Mouse (Mus musculus) T-helper 1 cell (primary cell): ENCODE measurements around the gene Gpa33.

Experiments
- in situ Hi-C: fragments of 300-600 bp; cut with MboI, MseI; formaldehyde crosslinking; loops from one replicate; pipeline ENCODE4 v1.15.1; 2025; ENCODE audit warnings: high pct_unique_total_duplicates

Gpa33 gene

GRCm38 (mm10) chr1:166160569-166161445 lies 30.8 kb downstream of the Gpa33 start:
- in situ Hi-C loops = no loop called here

DNA sequence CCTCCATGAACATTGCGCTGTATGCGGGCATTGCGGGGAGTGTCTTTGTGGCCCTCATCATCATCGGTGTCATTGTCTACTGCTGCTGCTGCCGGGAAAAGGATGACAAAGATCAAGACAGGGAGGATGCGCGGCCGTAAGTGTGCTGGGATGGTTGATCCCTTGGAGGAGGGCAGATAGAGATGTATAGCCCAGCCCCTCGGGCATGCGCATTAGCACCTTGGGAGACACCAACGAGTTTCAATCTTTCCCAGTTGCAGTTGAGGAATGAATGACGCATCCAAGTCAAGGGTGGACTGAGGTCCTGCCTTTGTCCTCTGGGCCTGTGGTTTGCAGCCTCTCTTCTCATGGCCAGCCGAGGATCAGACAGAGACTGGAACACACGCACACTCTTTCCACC lies 34.5 kb downstream of the Gpa33 start:
- in situ Hi-C loops = no loop called here

GRCm38 (mm10) chr1:166165159-166165558 lies 35.1 kb downstream of the Gpa33 start:
- in situ Hi-C loops = loop anchor here (5.0 kb wide), 1 partner anchor 157 kb away; no protein-coding TSS in a partner anchor

DNA sequence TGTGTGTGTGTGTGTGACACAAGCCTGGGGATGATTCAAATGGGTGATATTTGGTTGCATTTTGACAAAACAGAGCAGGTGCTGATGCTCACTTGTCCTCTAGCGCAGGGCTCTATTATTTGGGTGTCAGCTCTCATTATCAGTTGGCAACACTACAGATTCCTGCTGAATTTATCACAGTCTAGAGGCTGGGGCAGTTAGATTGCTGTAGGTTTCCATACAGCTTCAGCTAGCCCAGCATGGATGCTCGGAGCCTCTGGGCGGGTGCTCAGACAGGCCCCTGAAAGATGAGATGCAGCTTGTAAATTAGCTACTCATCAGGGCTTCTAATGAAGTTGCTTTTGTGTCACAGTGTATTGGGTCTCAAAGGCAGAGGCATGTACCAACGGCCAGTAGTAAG lies 37.4 kb downstream of the Gpa33 start:
- in situ Hi-C loops = loop anchor here (5.0 kb wide), 1 partner anchor 155 kb away; no protein-coding TSS in a partner anchor

DNA sequence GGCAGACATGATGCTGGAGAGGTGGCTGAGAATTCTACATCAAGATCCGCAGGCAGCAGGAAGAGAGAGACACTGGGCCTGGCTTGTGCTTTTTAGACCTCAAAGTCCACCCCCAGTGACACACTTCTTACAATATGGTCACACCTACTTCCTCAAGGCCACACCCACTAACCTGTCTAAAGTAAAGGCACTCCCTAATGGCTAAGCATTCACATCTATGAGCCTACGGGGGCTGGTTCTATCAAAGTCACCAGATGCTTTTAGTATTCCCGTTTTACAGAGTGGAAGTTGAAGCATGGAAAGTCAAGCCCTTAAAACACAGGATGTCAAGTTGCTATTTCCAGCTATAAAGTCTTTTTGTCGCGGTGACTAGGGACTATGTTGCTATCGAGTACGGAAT lies 38.0 kb downstream of the Gpa33 start:
- in situ Hi-C loops = loop anchor here (5.0 kb wide), 1 partner anchor 154 kb away; no protein-coding TSS in a partner anchor

DNA sequence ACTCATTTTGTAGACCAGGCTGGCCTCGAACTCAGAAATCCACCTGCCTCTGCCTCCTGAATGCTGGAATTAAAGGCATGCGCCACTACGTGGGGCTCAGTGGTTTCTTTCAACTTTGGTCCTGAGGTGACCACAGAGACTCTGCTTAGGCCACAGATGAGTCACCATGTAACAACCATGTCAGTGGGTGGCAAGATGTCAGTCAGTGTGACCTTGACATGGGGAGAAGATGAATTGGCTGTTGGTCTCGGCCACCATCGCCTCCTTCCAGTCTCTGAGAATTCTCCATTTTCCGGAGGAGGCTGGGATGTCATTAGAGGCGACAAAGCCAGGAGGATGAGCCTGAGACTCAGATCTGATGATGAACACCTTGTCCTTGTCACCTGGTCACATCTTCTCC lies 39.7 kb downstream of the Gpa33 start:
- in situ Hi-C loops = loop anchor here (5.0 kb wide), 1 partner anchor 153 kb away; no protein-coding TSS in a partner anchor

DNA sequence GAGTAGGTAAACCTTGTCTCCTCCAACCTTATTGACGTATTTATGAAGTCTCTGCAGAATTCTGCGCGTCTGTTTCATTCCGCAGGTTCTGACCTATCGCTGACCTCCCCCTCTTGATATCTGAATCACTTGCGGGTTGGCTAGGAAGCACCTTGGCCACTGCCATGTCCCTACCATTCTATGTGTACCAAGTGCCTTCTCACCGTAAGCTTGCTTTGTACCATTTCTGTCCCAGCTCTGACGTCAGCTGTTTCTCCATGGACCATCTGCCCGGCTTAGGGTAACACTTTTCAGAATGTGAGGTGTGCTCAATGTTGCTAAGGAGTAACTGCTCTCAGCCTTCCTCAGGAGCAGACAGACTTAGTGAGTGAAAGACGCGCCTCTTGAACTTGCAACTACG lies 40.8 kb downstream of the Gpa33 start:
- in situ Hi-C loops = no loop called here

- in situ Hi-C loops = no loop called here
Observed at GRCm38 (mm10) chr1:166172992-166173391, 43.0 kb downstream of the Gpa33 start.

DNA sequence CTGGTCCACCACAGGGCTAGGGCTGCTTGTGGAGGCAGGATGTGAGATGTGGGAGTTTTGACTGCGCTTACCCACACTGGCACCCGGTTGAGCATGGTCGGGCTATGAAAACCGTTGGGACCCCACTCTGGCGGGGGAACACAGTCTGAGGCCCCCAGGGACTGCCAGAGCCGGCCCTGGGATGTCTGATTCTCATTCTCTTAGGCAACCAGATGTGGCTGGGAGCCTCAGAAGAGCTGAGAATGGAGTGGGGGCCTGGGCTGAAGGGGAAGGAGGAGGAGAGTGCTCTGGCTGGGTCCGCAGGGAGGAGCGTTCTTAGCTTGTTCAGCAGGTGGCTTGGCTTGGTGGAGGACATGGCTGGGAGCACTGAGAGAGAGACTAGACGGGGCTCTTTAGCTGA lies 43.6 kb downstream of the Gpa33 start:
- in situ Hi-C loops = no loop called here

DNA sequence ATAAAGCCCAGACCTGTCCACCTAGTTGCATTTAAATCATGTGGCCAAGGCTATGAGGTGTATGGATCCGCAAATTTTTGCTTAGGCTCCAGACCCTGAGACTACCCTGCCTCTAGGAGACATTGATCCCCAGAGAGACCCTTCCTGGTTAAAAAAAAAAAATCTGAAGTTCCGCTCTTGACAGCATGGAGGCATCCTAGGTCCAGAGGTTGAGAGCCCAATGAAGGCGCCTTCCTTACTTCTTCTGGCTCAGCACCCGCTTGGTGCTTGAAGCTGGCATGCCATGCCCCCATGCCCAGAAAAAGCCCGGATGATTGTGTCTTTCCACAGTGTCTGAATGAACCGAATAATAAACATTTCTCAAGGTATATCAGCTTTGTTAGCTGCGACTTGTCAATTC lies 51.5 kb downstream of the Gpa33 start:
- in situ Hi-C loops = no loop called here

GRCm38 (mm10) chr1:166182952-166183627 lies 53.1 kb downstream of the Gpa33 start:
- in situ Hi-C loops = no loop called here

- in situ Hi-C loops = no loop called here
Observed at GRCm38 (mm10) chr1:166184391-166185229, 54.6 kb downstream of the Gpa33 start.

DNA sequence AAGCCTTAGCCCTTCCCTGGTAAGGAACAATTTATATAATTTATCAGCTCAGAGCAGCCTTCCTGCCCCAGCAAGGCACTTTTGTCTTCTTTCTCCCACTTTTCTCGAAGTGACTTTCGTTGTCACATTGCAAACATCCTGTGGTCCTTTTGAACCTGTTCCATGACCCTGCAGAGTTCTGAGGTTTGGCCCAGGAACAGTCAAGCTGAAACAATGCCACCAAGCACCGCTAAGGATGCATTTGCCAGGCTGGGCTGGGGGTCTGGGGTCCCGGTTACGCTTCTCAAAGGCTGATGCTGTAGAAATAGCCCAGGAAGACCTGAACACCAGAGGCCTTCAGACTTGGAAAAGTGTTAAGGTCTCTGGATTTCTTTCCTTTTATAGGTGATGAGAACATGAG lies 55.3 kb downstream of the Gpa33 start:
- in situ Hi-C loops = no loop called here

GRCm38 (mm10) chr1:166189821-166190220 lies 59.8 kb downstream of the Gpa33 start:
- in situ Hi-C loops = no loop called here

DNA sequence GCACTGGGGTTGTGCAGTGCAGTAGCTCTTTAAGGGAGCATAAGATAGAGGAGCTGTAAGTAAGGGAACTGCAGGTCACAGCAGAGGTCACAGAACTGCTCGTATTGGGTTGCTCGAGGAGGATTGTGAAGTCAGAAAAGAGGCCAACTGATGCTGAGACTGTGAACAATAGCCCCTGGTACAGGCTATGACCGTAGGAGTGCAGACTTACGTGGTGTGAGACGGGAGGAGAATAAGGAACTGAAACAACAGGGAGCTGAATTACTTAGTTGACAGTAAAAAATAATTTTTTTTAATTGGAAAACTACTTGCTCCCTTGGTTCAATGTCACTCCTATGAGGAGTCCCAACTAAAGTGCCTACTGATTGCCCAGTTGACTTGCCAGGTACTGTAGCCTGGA lies 74.1 kb downstream of the Gpa33 start:
- in situ Hi-C loops = no loop called here

DNA sequence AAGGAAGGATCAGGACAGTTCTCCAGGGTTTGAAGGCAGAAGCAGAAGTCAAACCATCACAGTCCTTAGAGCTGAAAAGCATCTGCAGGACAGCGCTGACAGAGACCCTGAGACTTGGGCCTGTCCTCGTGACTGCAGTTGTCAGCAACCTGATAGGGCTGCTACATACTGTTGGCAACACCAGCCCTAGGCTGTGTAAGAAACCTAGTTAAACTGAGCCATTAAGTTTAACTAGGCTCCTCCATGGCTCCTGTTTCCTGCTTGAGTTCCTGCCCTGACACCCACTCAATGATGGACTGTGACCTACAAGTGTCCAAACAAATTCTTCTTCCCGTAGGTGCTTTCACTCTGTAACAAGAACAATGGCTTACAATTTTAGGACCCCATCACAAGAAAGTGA lies 75.1 kb downstream of the Gpa33 start:
- in situ Hi-C loops = no loop called here

DNA sequence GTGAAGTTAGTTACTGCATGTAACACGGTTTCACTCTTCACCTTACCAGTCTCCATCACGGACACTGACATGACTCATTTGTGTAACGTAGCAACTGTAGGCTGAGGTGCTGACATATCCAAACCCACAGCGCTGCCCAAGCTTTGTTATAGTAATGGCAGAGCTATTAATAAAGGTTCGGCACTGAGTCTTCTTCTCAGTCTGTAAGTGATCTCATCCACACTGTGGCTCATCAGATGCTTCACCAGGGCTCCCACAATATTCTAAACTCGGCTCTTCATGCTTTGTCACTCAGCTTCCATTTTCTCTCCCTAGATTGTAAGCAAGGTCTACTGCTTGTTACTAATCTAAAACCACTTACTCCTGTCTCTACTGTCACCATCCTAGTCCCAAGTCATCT lies 79.3 kb downstream of the Gpa33 start:
- in situ Hi-C loops = no loop called here

DNA sequence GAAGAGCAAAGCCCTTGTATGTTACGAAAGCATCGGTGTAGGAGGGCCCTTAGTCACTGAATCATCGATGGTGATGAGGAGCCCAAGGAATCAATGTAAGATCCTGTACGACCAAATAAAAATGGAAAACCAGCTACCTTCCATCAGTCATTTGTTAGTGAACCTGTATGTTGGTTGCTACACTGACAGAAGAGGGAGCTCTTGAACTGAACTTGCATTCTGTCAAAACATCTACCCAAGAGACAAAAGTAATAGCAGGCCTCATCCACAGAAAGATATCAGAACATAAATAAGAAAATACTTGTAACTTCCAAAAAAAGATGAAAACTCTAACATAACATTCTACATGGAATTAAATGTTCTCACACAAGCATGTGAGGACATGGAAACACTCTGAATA lies 84.1 kb downstream of the Gpa33 start:
- in situ Hi-C loops = no loop called here
